Mouse (Mus musculus) 3T3-L1 (cell line): ENCODE measurements at regions not wholly inside any gene's neighbourhood (a gene's known extent, or its start where the extent isn't known, plus 50 kb on each side); places are given as distances from the start of the nearest gene placed in this dataset.

Source experiments
- DNase-seq: peaks from one replicate; pipeline ENCODE4 v3.0.0-alpha.2; 2015; ENCODE audit warnings: low read depth, low spot score

DNA sequence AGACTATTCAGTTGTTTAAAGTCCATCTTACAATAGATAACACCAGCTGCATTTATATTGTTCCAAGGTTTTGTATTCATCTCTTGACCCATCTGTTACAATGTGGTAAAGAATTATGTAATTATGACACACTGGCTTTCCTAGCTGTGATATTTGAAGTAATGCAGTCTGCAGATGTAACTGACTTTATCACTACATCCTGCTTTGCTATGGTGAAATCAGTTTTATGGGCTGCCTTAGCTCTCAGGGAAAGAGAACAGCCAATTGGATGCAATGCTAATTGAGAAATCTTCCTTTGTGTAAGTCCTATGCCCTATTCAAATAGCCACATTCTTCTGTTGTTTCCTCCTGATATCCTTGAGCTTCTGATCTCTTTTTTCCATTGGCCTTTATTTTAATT lies 278.2 kb upstream of the Slc8a1 start:
- peak; percentile 6 for DNase-seq

DNA sequence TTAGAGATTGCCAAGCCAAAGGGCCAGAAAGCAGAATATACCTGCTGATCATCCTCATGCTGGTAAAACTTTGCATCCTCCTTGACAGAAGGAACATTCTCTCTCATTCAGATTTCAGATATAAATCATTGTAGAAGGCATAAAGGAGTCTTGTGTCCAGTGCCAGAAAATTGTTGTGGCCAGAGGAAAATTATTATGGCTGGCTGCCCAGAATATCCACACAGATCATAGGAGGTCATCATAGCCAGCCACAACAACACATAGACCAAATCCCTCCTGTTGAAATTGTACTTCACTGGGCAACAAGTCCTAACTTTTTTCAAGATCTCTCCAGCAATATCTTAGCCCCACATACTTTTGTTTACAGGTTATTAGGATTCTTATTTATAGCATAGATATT lies 256.3 kb upstream of the Slc8a1 start:
- peak; percentile 97 for DNase-seq
